Mouse (Mus musculus) A20 (cell line): ENCODE measurements around the gene Lingo2.

Source experiments
- DNase-seq: peaks from one replicate; pipeline ENCODE4 v3.0.0-alpha.2; 2011; ENCODE audit warnings: low read depth, low spot score

The Lingo2 gene

GRCm38 (mm10) chr4:35846518-35846917 lies 1105.0 kb downstream of the Lingo2 start:
- no peak for DNase-seq

GRCm38 (mm10) chr4:35845140-35845539 lies 1106.4 kb downstream of the Lingo2 start:
- no peak for DNase-seq

- DNase-seq = no peak
Measured at GRCm38 (mm10) chr4:35844518-35844917, 1107.0 kb downstream of the Lingo2 start.

- DNase-seq = no peak
Measured at GRCm38 (mm10) chr4:35823322-35823870, 1128.2 kb downstream of the Lingo2 start.

- DNase-seq = no peak
Measured at GRCm38 (mm10) chr4:35820701-35821100, 1130.8 kb downstream of the Lingo2 start.

- no peak for DNase-seq
Measured at GRCm38 (mm10) chr4:35814698-35815097, 1136.8 kb downstream of the Lingo2 start.

GRCm38 (mm10) chr4:35807497-35808210 lies 1143.9 kb downstream of the Lingo2 start:
- DNase-seq = no peak

GRCm38 (mm10) chr4:35806881-35807464 lies 1144.6 kb downstream of the Lingo2 start:
- no peak for DNase-seq

GRCm38 (mm10) chr4:35784255-35784921 lies 1167.2 kb downstream of the Lingo2 start:
- no peak for DNase-seq

GRCm38 (mm10) chr4:35770810-35771209 lies 1180.7 kb downstream of the Lingo2 start:
- DNase-seq = no peak

- no peak for DNase-seq
Measured at GRCm38 (mm10) chr4:35766905-35767304, 1184.6 kb downstream of the Lingo2 start.

- no peak for DNase-seq
Measured at GRCm38 (mm10) chr4:35761181-35761580, 1190.4 kb downstream of the Lingo2 start.

- DNase-seq = no peak
Measured at GRCm38 (mm10) chr4:35752121-35752860, 1199.3 kb downstream of the Lingo2 start.

GRCm38 (mm10) chr4:35746693-35747092 lies 1204.9 kb downstream of the Lingo2 start:
- no peak for DNase-seq

- DNase-seq = no peak
Measured at GRCm38 (mm10) chr4:35724774-35725173, 1226.8 kb downstream of the Lingo2 start.

- no peak for DNase-seq
Measured at GRCm38 (mm10) chr4:35704126-35704525, 1247.4 kb downstream of the Lingo2 start.

- no peak for DNase-seq
Measured at GRCm38 (mm10) chr4:35702661-35703060, 1248.9 kb downstream of the Lingo2 start.

GRCm38 (mm10) chr4:35695137-35695522 lies 1256.4 kb downstream of the Lingo2 start:
- DNase-seq = no peak

GRCm38 (mm10) chr4:35694360-35695136 lies 1257.0 kb downstream of the Lingo2 start:
- no peak for DNase-seq

GRCm38 (mm10) chr4:35690521-35690920 lies 1261.0 kb downstream of the Lingo2 start:
- DNase-seq = no peak
